Mouse (Mus musculus): ENCODE data around the gene Rtn2.

Rtn2 gene

GRCm38 (mm10) chr7:19319458-19319857 is 37.0 kb downstream of the Rtn2 start:
- DNase-seq (ENCODE audit: low spot score), result peak; percentile 32

GRCm38 (mm10) chr7:19319906-19320305 is 37.5 kb downstream of the Rtn2 start:
- peak; percentile 97 for DNase-seq (ENCODE audit: low spot score)

GRCm38 (mm10) chr7:19320637-19321036 is 38.2 kb downstream of the Rtn2 start:
- DNase-seq (ENCODE audit: low spot score), result no peak

- DNase-seq (ENCODE audit: low spot score), result no peak
Observed at GRCm38 (mm10) chr7:19321464-19321863, 39.0 kb downstream of the Rtn2 start.

DNA sequence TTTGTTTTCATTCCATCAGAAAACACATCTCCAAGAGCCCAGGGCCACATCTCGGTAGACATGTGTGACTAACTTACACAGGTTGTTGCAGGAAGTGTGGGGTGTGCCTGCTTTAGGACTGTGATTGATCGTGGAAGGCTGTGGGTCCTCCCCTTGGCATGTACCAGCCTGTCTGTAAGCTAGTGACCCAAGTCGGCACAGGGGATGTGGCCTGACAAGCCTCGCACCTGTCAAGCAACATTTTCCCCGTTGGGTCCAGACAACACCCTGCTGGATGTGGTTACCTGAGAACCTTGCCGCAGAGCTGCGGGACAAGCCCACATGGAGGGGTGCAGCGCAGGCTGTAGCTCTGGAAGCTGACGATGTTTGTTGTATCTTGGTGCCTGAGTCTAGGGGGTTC is 40.1 kb downstream of the Rtn2 start:
- no peak for DNase-seq (ENCODE audit: low spot score)

DNA sequence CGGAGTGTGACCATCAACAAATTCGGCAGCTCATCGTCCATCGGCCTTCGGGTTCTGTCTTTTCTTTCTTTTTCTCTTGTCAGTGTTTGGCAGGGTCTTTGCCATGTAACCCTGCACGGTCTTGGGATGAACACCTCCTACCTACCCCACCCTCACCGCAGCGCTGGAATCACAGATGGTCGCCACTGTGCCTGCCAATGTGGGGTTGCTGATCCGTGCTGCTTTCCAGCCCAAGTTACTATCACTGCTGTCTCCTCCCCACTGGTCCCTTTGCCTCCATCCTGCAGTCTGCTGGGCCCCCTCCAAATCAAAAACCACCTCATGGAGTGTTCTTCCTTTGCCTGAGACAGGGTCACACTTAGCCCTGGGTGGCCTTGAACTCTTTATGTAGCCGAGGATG is 41.8 kb downstream of the Rtn2 start:
- DNase-seq (ENCODE audit: low spot score), result no peak

DNA sequence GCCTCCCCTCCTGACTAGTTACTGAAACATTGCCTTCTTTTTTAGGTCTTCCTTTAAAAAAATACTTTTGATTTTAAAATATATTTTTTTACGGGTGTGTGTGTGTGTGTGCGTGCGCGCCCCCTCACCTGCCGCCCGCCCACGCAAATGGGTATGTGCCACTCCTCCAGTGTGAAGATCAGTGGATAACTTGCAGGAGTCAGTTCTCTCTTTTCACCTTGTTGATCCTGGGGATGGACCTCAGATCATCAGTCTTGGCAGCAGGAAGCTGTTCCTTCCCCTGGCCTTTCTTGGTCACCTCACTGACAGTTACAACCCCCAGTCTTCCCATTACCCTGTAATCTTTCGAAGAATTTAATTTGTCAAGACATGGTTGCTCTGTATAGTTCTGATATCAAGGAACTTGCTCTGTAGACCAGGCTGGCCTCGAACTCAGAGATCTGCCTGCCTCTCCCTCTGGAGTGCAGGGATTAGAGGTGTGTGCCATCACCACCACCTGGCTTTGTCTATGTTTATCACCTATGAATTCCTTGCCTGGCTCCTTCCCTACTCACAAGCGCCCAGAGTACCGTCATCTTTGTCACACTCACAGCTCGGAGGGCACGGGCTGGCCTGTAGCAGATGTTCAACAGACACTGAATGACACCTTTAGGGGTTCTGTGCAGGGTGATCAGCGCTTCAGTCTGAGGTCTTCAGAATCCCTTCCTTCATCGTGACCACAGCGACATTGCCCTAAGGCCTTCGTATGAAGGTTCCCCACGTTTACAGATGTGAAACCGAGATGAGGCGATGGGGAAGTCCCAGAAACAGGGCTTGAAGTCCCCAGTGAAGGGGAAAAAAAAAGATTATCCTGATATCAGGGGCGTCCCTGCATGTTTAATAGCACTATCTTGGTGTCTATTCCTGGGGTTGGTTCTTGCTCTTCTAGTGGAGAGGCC is 43.1 kb downstream of the Rtn2 start:
- no peak for DNase-seq (ENCODE audit: low spot score)

- peak; percentile 92 for DNase-seq (ENCODE audit: low spot score)
Observed at GRCm38 (mm10) chr7:19326359-19326758, 43.9 kb downstream of the Rtn2 start.

- DNase-seq (ENCODE audit: low spot score), result peak; percentile 94
Observed at GRCm38 (mm10) chr7:19327128-19327527, 44.7 kb downstream of the Rtn2 start.

DNA sequence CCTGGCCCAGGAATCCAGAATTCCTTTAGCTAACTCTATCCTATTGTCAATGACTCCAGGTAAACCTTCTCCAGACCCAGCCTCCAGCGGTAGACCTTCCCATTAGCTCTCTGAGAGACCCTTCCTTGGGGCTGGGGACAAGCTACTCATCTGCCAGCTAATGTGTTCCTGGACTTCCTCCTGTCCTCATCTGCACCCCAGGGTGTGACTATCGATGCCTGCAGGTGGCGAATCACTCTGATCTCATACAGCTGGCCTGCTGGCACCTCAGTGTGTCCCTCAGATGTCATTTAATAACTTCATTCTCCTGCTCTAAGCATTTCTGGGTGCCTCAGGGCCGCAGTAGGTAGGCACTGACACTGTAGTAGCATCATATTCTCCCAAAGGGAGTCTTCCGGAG is 45.4 kb downstream of the Rtn2 start:
- no peak for DNase-seq (ENCODE audit: low spot score)

DNA sequence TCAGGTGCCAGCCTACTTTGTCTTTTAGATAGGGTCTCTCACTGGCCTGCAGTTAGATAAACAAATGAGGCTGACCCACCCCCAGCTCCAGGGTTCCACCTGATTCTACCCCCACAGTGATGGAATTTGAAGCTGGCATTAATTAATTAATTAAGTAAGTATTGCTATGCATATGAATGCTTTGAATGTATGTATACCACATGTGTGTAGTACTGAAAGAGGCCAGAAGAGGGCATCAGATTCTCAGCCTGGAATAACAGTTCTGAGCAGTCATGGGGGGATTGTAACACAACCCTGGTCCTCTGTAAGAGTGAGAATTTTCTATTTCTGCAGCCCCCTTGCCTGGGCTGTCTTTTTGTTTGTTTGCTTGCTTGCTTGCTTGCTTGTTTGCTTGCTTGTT is 46.0 kb downstream of the Rtn2 start:
- DNase-seq (ENCODE audit: low spot score), result no peak

GRCm38 (mm10) chr7:19331910-19332309 is 49.5 kb downstream of the Rtn2 start:
- DNase-seq (ENCODE audit: low spot score), result no peak

DNA sequence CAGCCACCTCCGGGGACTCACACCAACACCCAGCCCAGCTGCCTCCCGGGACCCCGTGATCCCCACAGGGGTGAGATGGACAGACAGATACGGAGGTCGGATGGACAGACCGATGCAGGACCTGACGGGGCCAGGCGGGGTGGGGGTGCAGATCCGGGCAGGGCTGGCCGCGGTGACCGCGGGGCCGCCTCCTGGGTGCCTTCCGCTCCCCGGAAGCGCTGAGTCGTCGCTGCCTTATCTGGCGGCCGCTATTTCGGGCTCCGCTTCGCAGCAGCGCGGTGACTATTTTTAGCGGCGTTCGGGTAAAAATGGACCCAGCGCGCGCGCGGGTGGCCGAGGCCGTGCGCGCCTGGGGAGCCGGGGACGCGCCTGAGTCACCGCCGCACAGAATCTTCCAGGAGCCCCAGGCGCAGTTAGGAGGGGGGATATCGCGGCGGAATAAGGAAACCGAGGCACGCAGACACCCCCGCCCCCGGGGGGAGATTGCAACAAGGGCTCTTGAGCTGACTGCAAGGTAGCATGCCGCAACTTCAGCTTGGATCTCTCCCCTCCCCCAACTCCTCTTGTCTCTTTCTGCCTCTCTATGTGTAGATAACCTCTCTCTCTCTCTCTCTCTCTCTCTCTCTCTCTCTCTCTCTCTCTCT is 50.4 kb downstream of the Rtn2 start:
- DNase-seq (ENCODE audit: low spot score), result peak; percentile 71

DNA sequence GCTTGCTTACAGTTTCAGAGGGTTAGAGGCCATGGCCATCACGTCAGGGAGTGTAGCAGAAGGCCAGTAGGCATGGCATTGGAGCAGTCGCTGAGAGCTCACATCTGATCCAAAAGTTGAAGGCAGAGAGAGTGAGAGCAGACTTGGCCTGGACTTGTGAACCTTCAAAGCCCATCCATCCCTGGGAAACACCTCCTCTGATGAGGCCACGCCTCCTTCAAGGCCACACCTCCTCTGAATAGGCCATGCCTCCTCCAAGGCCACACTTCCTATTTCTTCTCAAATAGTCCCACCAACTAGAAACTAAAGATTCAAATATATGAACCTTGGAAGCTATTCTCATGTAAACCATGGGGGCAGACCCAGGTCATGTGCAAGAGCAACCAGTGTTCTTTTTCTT is 53.2 kb downstream of the Rtn2 start:
- no peak for DNase-seq (ENCODE audit: low spot score)

- no peak for DNase-seq (ENCODE audit: low spot score)
Observed at GRCm38 (mm10) chr7:19337122-19337521, 54.7 kb downstream of the Rtn2 start.

GRCm38 (mm10) chr7:19338060-19338459 is 55.6 kb downstream of the Rtn2 start:
- no peak for DNase-seq (ENCODE audit: low spot score)

DNA sequence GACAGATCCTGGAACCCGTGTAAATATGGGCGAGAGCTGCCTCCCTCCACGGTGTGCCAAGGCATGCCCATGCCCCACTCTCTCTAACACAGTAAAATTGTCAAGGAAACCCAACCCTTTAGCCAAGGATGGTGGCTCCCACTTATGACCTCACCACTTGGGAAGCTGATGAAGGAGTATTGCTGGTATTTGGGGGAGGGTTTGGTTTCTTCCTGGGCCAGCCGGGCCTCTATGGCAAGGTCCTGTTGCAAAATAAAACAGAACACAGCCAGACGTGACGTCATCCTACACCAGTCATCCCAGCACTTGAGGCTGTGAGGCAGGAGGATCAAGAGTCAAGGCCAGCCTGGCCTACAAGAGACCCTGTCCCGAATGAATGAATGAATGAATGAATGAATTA is 56.2 kb downstream of the Rtn2 start:
- DNase-seq (ENCODE audit: low spot score), result no peak

DNA sequence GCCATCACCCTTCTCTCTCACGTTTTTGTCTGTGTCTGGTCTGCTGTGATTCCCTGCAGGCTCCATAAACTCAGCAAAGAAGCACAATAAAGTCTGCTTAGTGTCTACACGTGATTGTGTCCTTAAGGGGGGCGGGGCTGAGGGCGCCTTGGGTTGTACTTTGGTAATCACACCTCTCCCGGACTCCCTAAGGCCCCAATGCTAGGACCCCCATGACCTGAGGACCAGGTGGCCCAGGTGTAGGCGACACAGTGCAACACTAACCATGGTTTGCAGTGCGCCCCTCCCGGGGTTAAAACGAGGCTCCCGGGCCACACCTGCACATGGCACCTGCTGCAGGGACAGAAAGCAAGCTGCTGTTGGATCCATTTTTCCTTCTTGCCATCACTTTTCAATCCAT is 58.8 kb downstream of the Rtn2 start:
- no peak for DNase-seq (ENCODE audit: low spot score)

- DNase-seq (ENCODE audit: low spot score), result peak; percentile 49
Observed at GRCm38 (mm10) chr7:19341761-19342409, 59.5 kb downstream of the Rtn2 start.

DNA sequence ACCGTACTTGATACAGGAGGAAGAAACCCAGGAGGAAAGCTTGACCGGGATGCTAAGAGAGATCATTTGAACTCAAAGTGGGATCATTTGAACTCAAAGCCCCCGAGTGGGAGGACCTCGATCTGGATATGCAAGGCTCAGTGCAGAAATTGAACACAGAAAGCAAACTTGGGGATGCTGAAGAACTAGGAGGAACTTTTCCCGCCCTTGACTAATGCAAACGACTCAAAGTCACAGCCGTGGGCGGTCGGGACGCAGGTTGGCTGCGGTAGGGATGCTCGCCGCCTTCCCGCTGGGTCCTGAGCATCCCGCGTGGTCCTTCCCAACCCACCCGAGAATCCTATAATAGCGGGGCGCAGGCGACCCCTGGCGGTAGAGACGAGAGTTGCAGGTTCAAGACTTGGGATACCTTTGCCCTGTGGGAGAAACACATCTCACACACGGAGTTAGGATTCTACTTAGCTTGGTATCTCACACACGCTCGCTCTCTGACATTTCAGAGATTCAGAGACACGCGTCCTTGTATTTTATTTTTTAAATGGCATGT is 60.1 kb downstream of the Rtn2 start:
- DNase-seq (ENCODE audit: low spot score), result peak; percentile 88

GRCm38 (mm10) chr7:19343210-19343808 is 60.9 kb downstream of the Rtn2 start:
- DNase-seq (ENCODE audit: low spot score), result peak; percentile 85

DNA sequence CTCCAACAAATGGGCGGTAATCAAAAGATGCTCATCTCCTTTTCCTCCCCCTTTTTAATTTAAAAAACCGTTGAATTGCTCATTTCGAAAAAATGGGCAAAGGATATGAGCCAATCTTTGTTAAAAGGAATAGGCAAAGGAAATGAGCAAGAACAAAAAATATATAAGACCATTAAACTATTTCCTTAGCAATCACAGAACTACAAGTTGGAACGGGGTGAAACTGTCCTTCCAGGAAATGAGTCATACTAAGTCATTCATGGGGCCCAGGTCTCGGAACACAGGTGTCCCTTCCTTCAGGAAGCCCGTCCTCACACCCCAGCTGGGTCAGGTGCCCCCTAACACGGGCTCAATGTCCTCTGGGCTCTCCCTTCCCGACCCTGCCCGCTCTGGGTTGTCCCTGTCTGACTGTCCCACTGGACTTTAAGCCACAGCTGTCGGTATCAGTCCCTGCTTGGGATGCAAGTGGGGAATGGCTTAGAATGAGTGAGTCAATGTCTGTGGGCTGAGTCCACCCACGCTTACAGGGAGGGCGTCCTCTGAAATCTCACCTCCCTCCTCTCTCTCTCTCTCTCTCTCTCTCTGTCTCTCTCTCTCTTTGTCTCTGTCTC is 61.9 kb downstream of the Rtn2 start, which contains the start of gene Ercc1:
Gene Ercc1, plus strand, starts transcription at position 542 of the 611 bp plus-strand sequence.
- no peak for DNase-seq (ENCODE audit: low spot score)
